Mouse (Mus musculus) adrenal gland, postnatal 10 days (tissue): ENCODE results near the gene Fcgbp. TPM values are rescaled to one million over a fixed set of nuclear protein-coding genes. Genes with fewer than 3 reads are reported as not detected.
"Not testable (repeated sequence)": the region's sequence is repeated elsewhere in the genome, so short reads cannot be mapped to it uniquely, and the experiment has no call there.

ENCODE experiments used
- DNase-seq: peaks from one replicate; pipeline ENCODE4 v3.0.0; 2021; ENCODE audit warnings: mixed read lengths
- long read RNA-seq, 2 experiments: library from polyadenylated mRNA; stranded (forward); transcript quantifications; one replicate each; pipeline ENCODE4 v2.0.0; 2021
- total RNA-seq, 2 experiments: library from RNA; stranded (reverse); gene quantifications; 2 replicates each; pipeline ENCODE4 v1.2.3; 2021

Gene Fcgbp
- total RNA-seq: not detected
- long read RNA-seq, experiment 1: 0 reads
- long read RNA-seq, experiment 2: 0 reads

DNA sequence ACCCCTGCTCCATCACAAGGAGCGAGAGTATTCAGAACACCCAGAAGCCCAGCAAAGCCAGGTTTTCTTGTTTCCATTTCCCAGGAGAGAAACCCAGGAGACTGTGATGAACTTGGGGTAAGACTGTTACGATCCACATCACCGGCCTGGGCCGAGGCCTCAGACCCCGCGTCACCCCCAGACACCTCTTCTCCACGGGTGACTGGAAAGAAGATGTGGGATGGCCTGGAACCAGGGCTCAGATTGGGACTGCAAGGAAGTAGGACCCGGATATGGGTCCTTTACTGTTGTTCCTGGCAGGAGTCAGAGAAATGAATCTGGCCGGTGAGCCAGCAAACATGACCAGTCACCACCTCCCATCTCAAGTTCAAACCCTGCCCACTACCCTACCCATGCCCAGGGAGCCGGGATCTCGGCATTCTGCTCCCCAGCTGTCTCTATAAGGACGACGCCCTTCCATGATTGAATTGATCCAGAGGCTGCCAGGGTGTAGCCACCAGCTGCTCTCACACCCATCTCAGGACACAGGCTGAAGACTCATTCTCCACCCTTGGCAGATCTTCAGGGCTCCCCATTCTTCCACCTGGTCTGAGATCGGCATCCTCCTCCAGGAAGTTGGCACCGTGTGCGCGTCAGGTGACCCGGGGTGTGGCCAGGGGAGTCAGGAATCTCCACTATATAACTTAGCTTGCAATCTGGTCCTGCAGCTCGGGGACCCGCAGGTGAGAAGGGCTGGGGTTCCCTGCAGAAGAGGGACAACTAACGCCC, at the start of gene Fcgbp:
Gene Fcgbp (plus strand): TSS at position 706 of the 768 bp plus-strand sequence.
- DNase-seq: no peak

DNA sequence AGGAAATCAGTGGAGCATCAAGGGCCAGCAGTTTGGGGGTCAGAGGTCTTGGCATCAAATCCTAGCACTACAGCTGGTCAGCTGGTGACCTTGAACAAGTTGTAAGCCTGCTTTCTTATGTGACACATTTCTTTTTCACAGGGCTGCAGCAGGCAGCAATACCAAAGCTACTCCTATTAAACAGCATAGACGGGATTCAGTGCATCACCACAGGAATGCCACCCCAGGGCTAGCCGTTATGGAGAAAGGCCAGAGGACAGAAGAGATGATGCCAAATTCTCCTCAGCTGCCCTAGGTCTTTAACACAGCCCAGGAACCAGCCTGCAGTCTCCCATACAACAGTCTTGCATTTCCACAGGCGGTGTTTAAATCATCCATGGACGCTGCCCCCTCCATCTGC, 26.5 kb upstream of the Fcgbp start:
- no peak for DNase-seq

- peak; percentile 97 for DNase-seq
Measured at GRCm38 (mm10) chr7:28049476-28050409, 21.3 kb upstream of the Fcgbp start, which contains the start of gene Psmc4. Gene Psmc4 (minus strand): TSS chr7:28050101.

- DNase-seq: no peak
Measured at GRCm38 (mm10) chr7:28050584-28050983, 20.5 kb upstream of the Fcgbp start.

DNA sequence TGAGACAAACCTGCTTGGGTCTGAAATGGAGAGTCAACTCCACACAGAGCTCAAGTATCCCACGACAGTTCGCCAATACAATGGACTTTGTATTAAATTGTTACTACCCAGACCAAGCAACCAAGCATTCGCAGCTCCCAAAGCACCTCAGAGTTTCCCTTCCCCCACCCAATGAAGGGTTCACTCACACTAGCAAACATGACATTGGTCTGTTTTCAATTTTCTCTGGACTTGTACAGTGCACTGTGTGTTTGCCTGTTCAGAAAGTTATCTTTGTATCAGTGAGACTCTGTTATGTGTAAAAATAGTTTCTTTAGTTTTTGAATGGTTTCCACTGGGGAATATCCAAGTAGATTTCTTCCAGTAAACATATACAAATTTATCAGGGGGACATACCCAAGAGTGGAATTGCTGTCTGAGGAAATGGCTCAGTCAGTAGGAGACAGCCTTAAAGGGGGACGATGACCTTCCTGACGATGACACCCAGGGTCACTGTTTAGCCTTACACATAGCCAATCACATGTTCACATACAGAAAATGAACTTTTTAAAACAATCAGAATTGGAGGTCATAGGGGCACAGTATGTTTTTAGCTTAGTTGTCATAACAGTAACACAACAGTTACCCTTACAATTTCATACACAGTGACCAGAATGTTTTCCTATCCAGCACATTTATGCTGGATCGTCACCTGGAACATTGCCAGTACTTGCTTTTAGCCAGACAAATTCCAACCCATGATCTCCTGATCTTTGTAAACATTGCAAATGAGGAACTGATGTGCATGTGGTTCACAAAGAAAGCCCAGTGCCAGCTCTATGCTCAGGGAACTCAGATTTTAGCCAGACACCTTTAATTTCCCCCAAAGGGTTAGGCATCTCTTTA, 17.7 kb upstream of the Fcgbp start:
- DNase-seq: no peak

- DNase-seq: no peak
Measured at GRCm38 (mm10) chr7:28059972-28060371, 11.1 kb upstream of the Fcgbp start.

DNA sequence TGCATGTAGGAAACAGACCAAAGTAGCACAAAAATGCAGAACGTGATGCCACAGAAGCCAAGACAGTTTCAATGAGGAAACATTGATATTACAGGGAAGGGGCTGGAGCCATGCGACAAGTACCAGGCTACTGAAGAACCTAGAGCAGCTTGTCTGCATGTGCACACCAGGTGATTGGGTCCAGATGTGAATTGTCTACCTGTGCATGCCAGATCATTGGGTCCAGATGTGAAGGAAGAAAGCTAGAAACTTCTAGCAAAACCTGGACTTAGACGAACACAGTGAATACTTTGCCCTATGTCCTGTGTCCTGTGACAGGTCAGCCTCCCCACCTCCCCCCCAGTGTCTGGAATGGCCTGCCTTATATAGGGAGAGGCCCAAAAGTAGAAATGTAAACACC, 2.4 kb upstream of the Fcgbp start:
- DNase-seq: no peak

GRCm38 (mm10) chr7:28069546-28070172, 1.4 kb upstream of the Fcgbp start:
- DNase-seq: no peak

- DNase-seq: no peak
Measured at GRCm38 (mm10) chr7:28084215-28084614, 13.2 kb downstream of the Fcgbp start.

- DNase-seq: no peak
Measured at GRCm38 (mm10) chr7:28086236-28086635, 15.2 kb downstream of the Fcgbp start.

GRCm38 (mm10) chr7:28093541-28093940, 22.5 kb downstream of the Fcgbp start:
- DNase-seq: no peak

- no peak for DNase-seq
Measured at GRCm38 (mm10) chr7:28099101-28099500, 28.1 kb downstream of the Fcgbp start.

DNA sequence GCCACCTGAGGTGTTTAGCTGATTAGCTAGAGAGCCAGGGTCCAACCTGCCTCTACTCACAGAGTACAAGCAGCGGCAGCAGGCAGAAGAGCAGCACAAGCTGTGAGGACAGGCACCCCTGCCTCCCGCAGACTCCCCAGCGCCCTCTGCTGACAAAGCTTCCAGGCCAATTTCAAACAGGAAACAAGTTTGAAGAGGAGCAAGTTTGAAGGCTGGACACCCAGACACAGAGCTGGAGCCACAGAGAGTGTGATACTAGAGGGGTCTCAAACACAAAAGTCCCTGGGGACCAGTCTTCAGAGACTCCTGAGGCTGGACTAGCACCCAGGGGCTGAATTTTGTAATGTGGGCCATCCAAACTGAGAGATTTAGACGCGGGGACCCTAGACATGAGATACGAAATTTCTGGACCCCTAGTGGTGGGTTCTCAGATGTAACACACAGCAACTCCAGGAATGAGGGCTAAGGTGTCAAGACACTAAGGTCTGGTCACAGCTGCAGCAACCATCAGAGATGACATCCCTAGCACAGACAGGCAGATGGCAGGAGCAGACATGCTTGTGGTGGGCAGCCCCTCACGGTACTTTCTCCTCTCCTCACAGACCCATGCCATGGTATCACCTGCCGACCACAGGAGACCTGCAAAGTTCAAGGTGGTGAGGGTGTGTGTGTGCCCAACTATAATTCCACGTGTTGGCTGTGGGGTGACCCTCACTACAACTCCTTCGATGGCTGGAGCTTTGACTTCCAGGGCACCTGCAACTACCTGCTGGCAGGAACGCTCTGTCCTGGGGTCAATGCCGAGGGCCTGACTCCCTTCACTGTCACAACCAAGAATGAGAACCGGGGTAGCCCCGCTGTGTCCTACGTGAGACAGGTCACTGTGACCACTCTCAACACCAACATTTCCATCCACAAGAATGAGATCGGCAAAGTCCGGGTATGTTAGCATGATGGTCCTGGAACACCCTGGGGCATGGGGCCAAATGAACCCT, 29.9 kb downstream of the Fcgbp start:
- DNase-seq: peak; percentile 70

- not testable (repeated sequence) for DNase-seq
Measured at GRCm38 (mm10) chr7:28102936-28103335, 31.9 kb downstream of the Fcgbp start.

DNA sequence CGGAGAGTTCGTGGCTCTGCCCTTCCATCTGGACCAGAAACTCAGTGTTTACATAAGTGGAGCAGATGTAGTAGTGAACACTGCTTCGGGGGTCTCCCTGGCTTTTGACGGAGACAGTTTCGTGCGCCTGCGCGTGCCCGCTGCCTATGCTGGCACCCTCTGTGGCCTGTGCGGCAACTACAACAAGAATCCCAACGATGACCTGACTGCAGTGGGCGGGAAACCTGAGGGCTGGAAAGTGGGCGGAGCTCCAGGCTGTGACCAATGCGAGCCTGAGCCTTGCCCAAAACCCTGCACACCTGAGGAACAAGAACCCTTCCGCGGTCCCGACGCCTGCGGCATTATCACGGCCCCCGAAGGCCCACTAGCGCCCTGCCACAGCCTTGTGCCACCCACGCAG, 33.6 kb downstream of the Fcgbp start:
- peak; percentile 18 for DNase-seq

- no peak for DNase-seq
Measured at GRCm38 (mm10) chr7:28106241-28106640, 35.2 kb downstream of the Fcgbp start.

DNA sequence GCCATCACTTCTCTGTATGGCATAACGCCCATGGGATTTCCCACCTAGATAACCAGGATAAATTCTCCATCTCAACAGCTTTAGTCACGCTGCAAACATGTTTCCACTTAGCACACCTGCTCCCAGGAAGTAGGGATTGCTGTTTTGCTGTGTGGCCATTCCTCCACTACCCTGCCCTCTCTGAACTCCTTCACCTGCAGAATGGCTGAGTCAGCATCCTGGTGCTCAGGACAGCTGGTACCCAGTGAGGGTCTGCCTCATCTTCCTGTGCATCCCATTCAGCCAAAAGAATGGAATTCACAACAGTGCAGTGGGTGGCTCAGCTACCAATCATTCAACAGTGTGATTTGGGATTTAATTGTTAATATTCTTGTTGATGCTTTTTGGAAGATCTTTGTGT, 43.6 kb downstream of the Fcgbp start:
- DNase-seq: no peak

GRCm38 (mm10) chr7:28129166-28129565, 58.1 kb downstream of the Fcgbp start, which contains the start of gene 9530053A07Rik:
Gene 9530053A07Rik (plus strand): TSS chr7:28129466.
- DNase-seq: no peak

DNA sequence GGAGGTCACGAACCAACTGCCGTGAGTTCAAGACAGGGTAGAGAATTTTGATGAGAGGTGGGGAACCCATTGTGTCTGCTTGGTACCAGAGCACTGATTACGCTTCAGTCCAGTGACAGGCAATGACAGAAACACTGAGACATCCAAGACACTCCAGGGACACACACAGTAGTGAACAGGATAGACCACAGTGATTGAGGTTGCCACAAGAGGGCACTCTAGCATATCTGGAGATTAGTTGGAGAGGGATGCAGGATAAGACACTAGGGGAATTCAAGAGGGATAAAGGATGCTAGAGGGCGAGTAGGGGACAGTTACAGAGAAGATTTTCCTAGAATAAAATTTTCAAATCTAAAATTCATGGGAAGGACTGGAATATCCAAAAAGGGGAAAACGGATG, 66.6 kb downstream of the Fcgbp start:
- DNase-seq: peak; percentile 62

DNA sequence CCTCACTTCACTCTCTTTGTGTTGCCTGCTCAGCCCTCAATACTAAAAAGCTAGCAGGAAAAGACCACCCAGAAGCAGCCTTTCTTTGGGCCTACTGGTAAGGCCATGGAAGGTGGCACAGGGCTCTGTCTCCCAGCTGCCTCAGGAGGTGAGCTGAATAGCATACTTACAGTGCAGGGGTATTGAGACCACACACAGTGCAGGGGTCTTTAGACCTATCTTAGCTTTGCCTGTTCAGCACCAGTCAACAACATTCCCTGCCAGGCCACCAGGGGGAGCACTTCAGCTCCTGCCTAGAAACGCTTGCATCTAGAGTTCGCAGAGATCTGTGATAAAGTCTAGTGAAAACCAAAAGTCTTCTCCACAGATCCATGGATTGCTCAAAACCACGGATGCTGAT, 77.2 kb downstream of the Fcgbp start:
- DNase-seq: peak; percentile 86
